Mouse (Mus musculus) neural tube, embryonic 12.5 days (tissue): ENCODE data around the gene Hip1. TPM values are rescaled to one million over a fixed set of nuclear protein-coding genes. Genes with fewer than 3 reads are reported as not detected.
A peak's percentile ranks its signal among the peaks of the same experiment; 100 is the strongest.
"Not testable (repeated sequence)": the region's sequence is repeated elsewhere in the genome, so short reads cannot be mapped to it uniquely, and the experiment has no call there.

Source experiments
- ATAC-seq: fragments of 200-750 bp; cut with Nextera tagmentation; 2 replicates; pipeline ENCODE4 v1.8.0; 2017; ENCODE audit warnings: low read depth, mild to moderate bottlenecking, moderate TSS enrichment, moderate library complexity; ENCODE audit not compliant: low FRiP score
- H3K27ac ChIP-seq: fragments of 300-500 bp; sonication (generic); 2 replicates; pipeline ENCODE4 v1.5.1; 2016
- H3K27me3 ChIP-seq: fragments of 300-500 bp; sonication (generic); replicated peaks from 2 replicates; pipeline ENCODE4 v1.6.1; 2016; ENCODE audit warnings: mild to moderate bottlenecking
- H3K36me3 ChIP-seq: fragments of 300-500 bp; sonication (generic); 2 replicates; pipeline ENCODE4 v1.6.1; 2016; ENCODE audit warnings: mild to moderate bottlenecking
- H3K4me1 ChIP-seq: fragments of 300-500 bp; sonication (generic); 2 replicates; pipeline ENCODE4 v1.6.1; 2016
- H3K4me2 ChIP-seq: fragments of 300-500 bp; sonication (generic); replicated peaks from 2 replicates; pipeline ENCODE4 v1.6.1; 2016; ENCODE audit warnings: mild to moderate bottlenecking
- H3K4me3 ChIP-seq: fragments of 300-500 bp; sonication (generic); 2 replicates; pipeline ENCODE4 v1.5.1; 2016
- H3K9ac ChIP-seq: fragments of 300-500 bp; sonication (generic); 2 replicates; pipeline ENCODE4 v1.6.1; 2016; ENCODE audit warnings: mild to moderate bottlenecking
- H3K9me3 ChIP-seq: fragments of 300-500 bp; sonication (generic); 2 replicates; pipeline ENCODE4 v1.6.1; 2016; ENCODE audit warnings: mild to moderate bottlenecking
- WGBS: fragments of 180-500 bp; shearing (Covaris S2); methylation state at CpG from one replicate; pipeline ENCODE4 v1.1.7; 2016; 5-methylcytosine and 5-hydroxymethylcytosine counted together
- polyA plus RNA-seq: library from polyadenylated mRNA; unstranded; fragments of >200 nt; fragmentation: Nextera tagmentation; extraction: Ambion mirVana; gene quantifications from 2 replicates; pipeline ENCODE4 v1.2.1, GENCODE M21; 2016

The Hip1 gene
- polyA plus RNA-seq, 1 experiment from 2014 or later = 60.0 TPM

DNA sequence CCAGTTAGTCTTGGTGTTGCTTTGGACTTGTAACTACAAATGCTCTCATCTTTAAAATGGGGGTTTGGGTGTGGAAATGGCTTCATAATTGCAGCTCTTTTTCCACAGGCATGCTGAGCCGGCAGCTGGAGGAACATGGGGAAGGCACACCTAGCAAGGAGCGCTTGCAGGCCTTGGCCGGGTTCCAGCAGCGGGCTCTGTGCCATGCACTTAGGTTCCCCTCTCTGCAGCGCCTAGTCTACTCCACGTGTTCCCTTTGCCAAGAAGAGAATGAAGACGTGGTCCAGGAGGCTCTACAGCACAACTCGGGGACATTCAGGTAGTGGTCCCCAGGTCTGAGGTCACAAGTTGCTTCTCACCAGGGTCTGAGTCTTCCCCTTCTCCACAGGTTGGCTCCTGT lies 169.8 kb downstream of the Hip1 start:
- no peak overlapping the region for H3K27ac ChIP-seq
- peaks cover 77% of the 10 kb centered on the region for H3K36me3 ChIP-seq
- H3K27me3 ChIP-seq = no peaks in the 10 kb centered on the region
- no peak overlapping the region for H3K4me3 ChIP-seq
- 0 out of 2 replicates have a peak, but pooled peaks cover 4% of the 10 kb centered on the region for H3K9me3 ChIP-seq
- no peak for ATAC-seq
- H3K4me2 ChIP-seq = no peak overlapping the region
- peaks cover 8% of the 10 kb centered on the region for H3K4me1 ChIP-seq
- H3K9ac ChIP-seq = no peak overlapping the region
- WGBS = 91% methylated on average over 8 of the region's 8 CpGs

GRCm38 (mm10) chr5:135373601-135374000 lies 171.3 kb downstream of the Hip1 start:
- 95% methylated on average over 5 of the region's 5 CpGs for WGBS
- H3K4me2 ChIP-seq = no peak overlapping the region
- H3K9me3 ChIP-seq = 0 out of 2 replicates have a peak, but pooled peaks cover 4% of the 10 kb centered on the region
- no peak overlapping the region for H3K9ac ChIP-seq
- no peak overlapping the region for H3K4me3 ChIP-seq
- no peak overlapping the region for H3K27ac ChIP-seq
- ATAC-seq = no peak
- H3K36me3 ChIP-seq = peaks cover 61% of the 10 kb centered on the region
- no peaks in the 10 kb centered on the region for H3K27me3 ChIP-seq
- H3K4me1 ChIP-seq = peaks cover 8% of the 10 kb centered on the region

GRCm38 (mm10) chr5:135371195-135371594 lies 173.7 kb downstream of the Hip1 start:
- Histone ChIP-seq H3K4me3 (no peak overlapping the region), H3K4me1 (peaks cover 8% of the 10 kb centered on the region), H3K9me3 (0 out of 2 replicates have a peak, but pooled peaks cover 4% of the 10 kb centered on the region), H3K36me3 (peaks cover 44% of the 10 kb centered on the region), H3K9ac (no peak overlapping the region), H3K4me2 (no peak overlapping the region), H3K27ac (no peak overlapping the region), H3K27me3 (no peaks in the 10 kb centered on the region)
- WGBS = 95% methylated on average over 13 of the region's 13 CpGs
- no peak for ATAC-seq

GRCm38 (mm10) chr5:135369787-135370654 lies 174.9 kb downstream of the Hip1 start, which contains the start of gene Nsun5:
TSS of gene Nsun5 (plus strand) at chr5:135369953.
- Histone ChIP-seq H3K4me3 (peak within 1 kb of the TSS; percentile 91), H3K4me2 (peak within 1 kb of the TSS; percentile 96), H3K9ac (peak within 1 kb of the TSS; percentile 89), H3K4me1 (peaks cover 8% of the 10 kb centered on the region), H3K27ac (no peak within 1 kb of the TSS), H3K27me3 (no peaks in the 10 kb centered on the region), H3K9me3 (0 out of 2 replicates have a peak, but pooled peaks cover 4% of the 10 kb centered on the region), H3K36me3 (peaks cover 32% of the 10 kb centered on the region)
- WGBS = 1% methylated on average over 64 of the region's 64 CpGs
- ATAC-seq = peak; percentile 49

GRCm38 (mm10) chr5:135369196-135369595 lies 175.7 kb downstream of the Hip1 start:
- not testable (repeated sequence) for H3K27me3 ChIP-seq, H3K4me1 ChIP-seq, ATAC-seq, H3K27ac ChIP-seq, H3K9me3 ChIP-seq
- Histone ChIP-seq H3K4me3 (peak overlapping the region; percentile 91), H3K36me3 (peaks cover 24% of the 10 kb centered on the region), H3K4me2 (peak overlapping the region; percentile 96), H3K9ac (peak overlapping the region; percentile 89; the same call in 1 of the 2 replicates)
- 56% methylated on average over 9 of the region's 9 CpGs for WGBS

DNA sequence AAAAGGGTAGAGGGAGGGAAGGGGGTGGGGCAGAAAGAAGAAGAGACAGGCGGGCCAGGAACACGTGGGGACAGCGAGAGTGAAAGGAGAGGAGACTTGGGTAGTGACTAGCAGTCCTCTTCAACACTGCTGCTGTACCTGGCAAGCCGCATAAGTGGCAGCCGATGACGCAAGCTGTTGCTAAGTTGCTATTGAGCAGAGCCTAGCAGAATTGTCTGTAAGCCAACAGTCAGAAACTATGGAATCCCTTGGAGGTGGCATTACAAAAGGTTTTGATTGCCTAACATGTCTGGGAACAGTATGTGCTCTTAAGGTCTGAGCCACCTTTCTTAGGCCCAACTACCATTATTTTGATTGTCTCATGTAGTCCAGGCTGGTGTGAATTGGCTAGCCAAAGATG lies 176.6 kb downstream of the Hip1 start:
- Histone ChIP-seq H3K4me3 (no peak overlapping the region), H3K9me3 (no peaks in the 10 kb centered on the region), H3K4me1 (peaks cover 8% of the 10 kb centered on the region), H3K36me3 (peaks cover 15% of the 10 kb centered on the region), H3K27ac (no peak overlapping the region), H3K4me2 (no peak overlapping the region), H3K27me3 (no peaks in the 10 kb centered on the region), H3K9ac (no peak overlapping the region)
- no peak for ATAC-seq
- 81% methylated on average over 6 of the region's 6 CpGs for WGBS

DNA sequence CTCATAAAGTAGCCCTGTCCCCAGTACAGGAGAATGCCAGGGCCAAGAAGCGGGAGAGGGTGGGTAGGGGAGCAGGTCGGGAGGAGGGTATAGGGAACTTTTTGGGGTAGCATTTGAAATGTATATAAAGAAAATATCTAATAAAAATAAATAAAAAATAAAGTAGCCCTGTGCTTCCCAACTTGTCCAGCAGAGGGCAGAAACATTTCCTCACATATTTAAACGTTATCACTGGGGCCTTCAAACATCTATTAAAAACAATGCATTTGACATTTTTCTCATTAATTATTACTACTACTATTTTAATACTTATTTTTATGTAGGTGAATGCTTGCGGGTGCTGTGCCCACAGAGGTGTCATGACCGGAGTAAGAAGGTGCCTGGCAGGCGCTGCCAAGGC lies 177.1 kb downstream of the Hip1 start:
- Histone ChIP-seq H3K27me3 (no peaks in the 10 kb centered on the region), H3K9ac (no peak overlapping the region), H3K4me2 (no peak overlapping the region), H3K27ac (no peak overlapping the region), H3K9me3 (no peaks in the 10 kb centered on the region), H3K4me3 (no peak overlapping the region), H3K4me1 (peaks cover 8% of the 10 kb centered on the region), H3K36me3 (peaks cover 12% of the 10 kb centered on the region)
- no peak for ATAC-seq
- 56% methylated on average over 6 of the region's 6 CpGs for WGBS

DNA sequence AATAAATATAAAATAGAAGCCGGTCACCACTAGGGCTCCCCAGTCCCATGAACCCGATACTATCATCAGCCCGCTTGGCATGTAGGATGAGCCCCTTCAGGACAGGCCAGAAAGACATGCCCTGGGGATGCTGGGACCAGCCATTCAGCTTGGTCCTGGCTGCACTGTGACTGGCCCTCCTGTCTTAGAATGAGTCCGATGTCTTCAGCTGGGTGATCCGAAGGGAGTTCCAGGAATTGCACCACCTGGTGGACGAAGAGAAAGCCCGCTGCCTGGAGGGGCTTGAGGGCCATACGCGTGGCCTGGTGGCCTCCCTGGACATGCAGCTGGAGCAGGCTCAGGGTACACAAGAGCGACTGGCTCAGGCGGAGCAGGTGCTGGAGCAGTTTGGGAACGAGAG lies 181.4 kb downstream of the Hip1 start:
- WGBS = 30% methylated on average over 12 of the region's 12 CpGs
- Histone ChIP-seq H3K36me3 (no peaks in the 10 kb centered on the region), H3K9ac (no peak overlapping the region), H3K4me1 (no peaks in the 10 kb centered on the region), H3K27ac (no peak overlapping the region), H3K4me3 (no peak overlapping the region), H3K9me3 (no peaks in the 10 kb centered on the region), H3K27me3 (no peaks in the 10 kb centered on the region), H3K4me2 (no peak overlapping the region)
- ATAC-seq = no peak

- Histone ChIP-seq H3K36me3 (no peaks in the 10 kb centered on the region), H3K4me2 (no peak overlapping the region), H3K9me3 (0 out of 2 replicates have a peak, but pooled peaks cover 2% of the 10 kb centered on the region), H3K4me1 (no peaks in the 10 kb centered on the region), H3K27ac (no peak overlapping the region), H3K4me3 (no peak overlapping the region), H3K27me3 (no peaks in the 10 kb centered on the region), H3K9ac (no peak overlapping the region)
- ATAC-seq = no peak
- 89% methylated on average over 3 of the region's 3 CpGs for WGBS
These were observed 182.3 kb downstream of the Hip1 start for GRCm38 (mm10) chr5:135362572-135362971.

GRCm38 (mm10) chr5:135359772-135360171 lies 185.1 kb downstream of the Hip1 start:
- Histone ChIP-seq H3K36me3 (no peaks in the 10 kb centered on the region), H3K9ac (no peak overlapping the region), H3K9me3 (0 out of 2 replicates have a peak, but pooled peaks cover 3% of the 10 kb centered on the region), H3K4me2 (no peak overlapping the region), H3K27ac (no peak overlapping the region), H3K4me1 (no peaks in the 10 kb centered on the region), H3K4me3 (no peak overlapping the region), H3K27me3 (no peaks in the 10 kb centered on the region; the same call in 1 of the 2 replicates)
- no peak for ATAC-seq
- WGBS = 94% methylated on average over 2 of the region's 2 CpGs

DNA sequence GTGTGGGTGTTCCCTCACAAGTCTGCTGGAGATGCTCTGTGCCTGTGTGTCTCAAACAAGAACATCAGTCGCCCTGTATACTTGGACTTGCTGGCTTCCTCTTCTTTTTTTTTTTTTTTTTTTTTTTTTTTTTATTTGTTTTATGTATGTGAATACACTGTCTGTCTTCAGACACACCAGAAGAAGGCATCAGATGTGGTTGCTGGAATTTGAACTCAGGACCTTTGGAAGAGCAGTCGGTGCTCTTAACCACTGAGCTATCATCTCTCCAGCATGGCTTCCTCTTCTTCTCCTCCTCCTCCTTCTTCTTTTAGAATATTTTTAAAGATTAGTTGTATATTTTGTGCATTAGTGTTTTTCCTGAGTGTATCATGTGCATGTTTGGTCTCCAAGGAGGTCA lies 187.4 kb downstream of the Hip1 start:
- ATAC-seq = no peak
- Histone ChIP-seq H3K4me3 (no peak overlapping the region), H3K4me1 (no peaks in the 10 kb centered on the region)

More for the DNA sequence above, 187.4 kb downstream of the Hip1 start:
- Histone ChIP-seq H3K27ac (no peak overlapping the region), H3K4me2 (no peak overlapping the region), H3K9ac (no peak overlapping the region), H3K36me3 (no peaks in the 10 kb centered on the region), H3K27me3 (peaks cover 11% of the 10 kb centered on the region; the same call in 1 of the 2 replicates), H3K9me3 (0 out of 2 replicates have a peak, but pooled peaks cover 3% of the 10 kb centered on the region)
- WGBS = 79% methylated on average over 2 of the region's 2 CpGs
